Mouse (Mus musculus) G1E (cell line): ENCODE measurements around the gene Caps2.

Source experiments
- CTCF ChIP-seq: IDR thresholded peaks from 2 replicates; pipeline ENCODE4 v1.5.1; 2012; ENCODE audit warnings: low read depth, low read length, inconsistent platforms, mixed read lengths
- GATA1 ChIP-seq: IDR thresholded peaks from 2 replicates; pipeline ENCODE4 v1.6.1; 2012; ENCODE audit warnings: borderline replicate concordance, low read length, inconsistent platforms, mixed read lengths

- TF ChIP-seq CTCF: no peak
- no peak for TF ChIP-seq GATA1
Measured at GRCm38 (mm10) chr10:112138050-112138870, 25.2 kb upstream of the Caps2 start.
